Mouse (Mus musculus) liver, postnatal 0 days (tissue): ENCODE results near the gene Rbfox1.

Experiments used
- CTCF ChIP-seq: sonication (generic); IDR thresholded peaks from 2 replicates; pipeline ENCODE4 v1.5.1; 2016; ENCODE audit warnings: antibody characterized with exemption, low read depth
- EP300 ChIP-seq: IDR thresholded peaks from 2 replicates; pipeline ENCODE4 v1.6.1; 2016; ENCODE audit warnings: antibody characterized with exemption, low read depth, mild to moderate bottlenecking

- TF ChIP-seq CTCF (no peak), EP300 (no peak)
Observed at GRCm38 (mm10) chr16:6390278-6390930, 505.2 kb downstream of the Rbfox1 start.
